Mouse (Mus musculus) E14TG2a.4 (cell line): ENCODE measurements at regions not wholly inside any gene's neighbourhood (a gene's known extent, or its start where the extent isn't known, plus 50 kb on each side); places are given as distances from the start of the nearest gene placed in this dataset.

Experiments
- CTCF ChIP-seq: conservative IDR thresholded peaks from 2 replicates; pipeline ENCODE4 v1.5.1; 2014; ENCODE audit warnings: low read length
- NANOG ChIP-seq: IDR thresholded peaks from 2 replicates; pipeline ENCODE4 v1.6.1; 2014; ENCODE audit warnings: borderline replicate concordance, low read length, mixed read lengths
- POU5F1 ChIP-seq: IDR thresholded peaks from 2 replicates; pipeline ENCODE4 v1.6.1; 2014; ENCODE audit warnings: low read length, borderline replicate concordance

GRCm38 (mm10) chr3:15098981-15099380 lies 212.9 kb downstream of the Car2 start:
- TF ChIP-seq POU5F1 (no peak), CTCF (no peak), NANOG (no peak)
